Mouse (Mus musculus) bone marrow, adult 2 months (tissue): ENCODE measurements at regions not wholly inside any gene's neighbourhood (a gene's known extent, or its start where the extent isn't known, plus 50 kb on each side); places are given as distances from the start of the nearest gene placed in this dataset.

Experiments
- CTCF ChIP-seq: fragments of 200-500 bp; IDR thresholded peaks from 2 replicates; pipeline ENCODE4 v1.5.1; 2011; ENCODE audit warnings: low read length, control low read depth; ENCODE audit not compliant: control insufficient read depth, insufficient read depth
- POLR2A ChIP-seq: fragments of 200-500 bp; IDR thresholded peaks from 2 replicates; pipeline ENCODE4 v1.6.1; 2011; ENCODE audit warnings: low read depth, mild to moderate bottlenecking, control low read depth, low read length, borderline replicate concordance; ENCODE audit not compliant: control insufficient read depth

DNA sequence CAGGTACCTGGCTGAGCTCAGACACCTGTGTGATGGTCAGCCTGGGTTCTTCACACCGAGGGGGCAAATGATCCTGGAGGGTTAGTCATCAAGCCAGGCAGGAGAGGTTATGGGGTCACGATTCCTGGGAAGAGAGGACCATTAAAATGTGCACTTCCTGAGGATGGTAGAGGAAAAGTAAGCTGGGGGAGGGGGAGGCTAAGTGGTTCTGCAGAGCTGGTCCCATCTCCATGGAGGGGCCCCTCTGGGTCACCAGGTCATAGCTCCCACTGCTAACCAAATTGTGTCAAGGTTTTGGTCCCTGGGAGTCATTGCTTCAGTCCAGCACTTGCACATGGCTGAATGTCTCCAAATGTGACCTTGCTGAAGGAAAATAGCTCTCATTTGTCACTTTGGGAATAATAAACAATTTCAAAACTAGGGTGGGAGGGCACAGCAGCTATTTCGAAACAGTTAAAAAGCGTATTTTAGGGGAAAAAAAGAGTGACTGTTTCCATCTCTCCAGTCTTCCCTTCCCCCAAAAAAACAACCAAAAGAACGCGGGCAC is 395.5 kb downstream of the Wdr11 start:
- no peak for TF ChIP-seq CTCF
- no peak for TF ChIP-seq POLR2A
